Mouse (Mus musculus) frontal cortex, postnatal 10 days (tissue): Measurements from ENCODE around the gene Pde4c.
A peak's percentile ranks its signal among the peaks of the same experiment; 100 is the strongest.

ENCODE experiments used
- DNase-seq, 2 experiments: peaks; one replicate each; pipeline ENCODE4 v3.0.0; 2022; ENCODE audit warnings: low spot score in 2 of 2, mixed read lengths in 1 of 2

Gene Pde4c

GRCm38 (mm10) chr8:70752000-70752764 is 28.7 kb downstream of the Pde4c start:
- peak in 1 of 2 experiments; percentile 57 for DNase-seq

GRCm38 (mm10) chr8:70753151-70753550 is 29.6 kb downstream of the Pde4c start:
- DNase-seq: peak; percentile 74 to 81

GRCm38 (mm10) chr8:70754043-70754870 is 30.7 kb downstream of the Pde4c start, which contains the start of gene Rab3a:
Rab3a (plus strand) TSS chr8:70754679.
- peak; percentile 96 to 97 for DNase-seq

GRCm38 (mm10) chr8:70754871-70755660 is 31.5 kb downstream of the Pde4c start:
- DNase-seq: peak; percentile 75 to 79

GRCm38 (mm10) chr8:70755661-70756475 is 32.3 kb downstream of the Pde4c start:
- DNase-seq: peak; percentile 12 to 26

- DNase-seq: peak in 1 of 2 experiments; percentile 15
Observed at GRCm38 (mm10) chr8:70756476-70757040, 33.0 kb downstream of the Pde4c start.

GRCm38 (mm10) chr8:70757523-70758307 is 34.2 kb downstream of the Pde4c start:
- DNase-seq: peak; percentile 20 to 37

GRCm38 (mm10) chr8:70758308-70758615 is 34.7 kb downstream of the Pde4c start:
- peak in 1 of 2 experiments; percentile 24 for DNase-seq

- DNase-seq: peak; percentile 16 to 44
Observed at GRCm38 (mm10) chr8:70758616-70759561, 35.4 kb downstream of the Pde4c start.

GRCm38 (mm10) chr8:70760350-70760749 is 36.8 kb downstream of the Pde4c start:
- DNase-seq: no peak

- DNase-seq: peak; percentile 95 to 96
Observed at GRCm38 (mm10) chr8:70760775-70761406, 37.4 kb downstream of the Pde4c start, which contains the start of gene Mpv17l2. Mpv17l2 (minus strand) TSS chr8:70760946.

GRCm38 (mm10) chr8:70762118-70762517 is 38.6 kb downstream of the Pde4c start:
- no peak for DNase-seq

- no peak for DNase-seq
Observed at GRCm38 (mm10) chr8:70763354-70763753, 39.8 kb downstream of the Pde4c start.

GRCm38 (mm10) chr8:70764026-70764425 is 40.5 kb downstream of the Pde4c start:
- DNase-seq: no peak

GRCm38 (mm10) chr8:70764676-70765075 is 41.2 kb downstream of the Pde4c start:
- DNase-seq: no peak

- DNase-seq: no peak
Observed at GRCm38 (mm10) chr8:70765329-70765728, 41.8 kb downstream of the Pde4c start.

GRCm38 (mm10) chr8:70765838-70766570 is 42.5 kb downstream of the Pde4c start:
- no peak for DNase-seq
